Mouse (Mus musculus) midbrain, embryonic 11.5 days (tissue): ENCODE results near the gene Tubb1. TPM values are rescaled to one million over a fixed set of nuclear protein-coding genes. Genes with fewer than 3 reads are reported as not detected.

Experiments
- ATAC-seq: fragments of 200-750 bp; cut with Nextera tagmentation; 2 replicates; pipeline ENCODE4 v1.8.0; 2017; ENCODE audit warnings: moderate TSS enrichment, moderate library complexity; ENCODE audit not compliant: low FRiP score
- DNase-seq: peaks from one replicate; pipeline ENCODE4 v3.0.0; 2015; ENCODE audit warnings: low spot score; ENCODE audit errors: missing footprints
- H3K27ac ChIP-seq: fragments of 300-500 bp; sonication (generic); 2 replicates; pipeline ENCODE4 v1.5.1; 2014; ENCODE audit warnings: low read depth, low read length
- H3K27me3 ChIP-seq: fragments of 300-500 bp; sonication (generic); 2 replicates; pipeline ENCODE4 v1.6.1; 2014; ENCODE audit warnings: mild to moderate bottlenecking, low read length, moderate library complexity, mixed read lengths; ENCODE audit not compliant: control insufficient read depth, insufficient read depth
- H3K36me3 ChIP-seq: fragments of 300-500 bp; sonication (generic); 2 replicates; pipeline ENCODE4 v1.6.1; 2014; ENCODE audit warnings: mild to moderate bottlenecking, low read length, moderate library complexity, mixed read lengths; ENCODE audit not compliant: control insufficient read depth, insufficient read depth
- H3K4me1 ChIP-seq: fragments of 300-500 bp; sonication (generic); 2 replicates; pipeline ENCODE4 v1.6.1; 2014; ENCODE audit warnings: low read length; ENCODE audit not compliant: control insufficient read depth, insufficient read depth
- H3K4me2 ChIP-seq: fragments of 300-500 bp; sonication (generic); 2 replicates; pipeline ENCODE4 v1.6.1; 2014; ENCODE audit warnings: mild to moderate bottlenecking, moderate library complexity
- H3K4me3 ChIP-seq: fragments of 300-500 bp; sonication (generic); 2 replicates; pipeline ENCODE4 v1.5.1; 2014; ENCODE audit warnings: low read depth, low read length
- H3K9ac ChIP-seq: fragments of 300-500 bp; sonication (generic); 2 replicates; pipeline ENCODE4 v1.6.1; 2014; ENCODE audit warnings: low read length
- H3K9me3 ChIP-seq: fragments of 300-500 bp; sonication (generic); 2 replicates; pipeline ENCODE4 v1.6.1; 2016; ENCODE audit warnings: low read length; ENCODE audit not compliant: control insufficient read depth
- WGBS: fragments of 180-500 bp; shearing (Covaris S2); extraction: QIAGEN DNeasy Blood & Tissue Kit; methylation state at CpG from one replicate; pipeline ENCODE4 v1.1.7; 2014; 5-methylcytosine and 5-hydroxymethylcytosine counted together
- polyA plus RNA-seq: library from polyadenylated mRNA; unstranded; fragments of >200 nt; fragmentation: Nextera tagmentation; extraction: Ambion mirVana; gene quantifications from 2 replicates; pipeline ENCODE4 v1.2.1, GENCODE M21; 2014

The Tubb1 gene
- 5.3 and 6.8 TPM in 2 replicates for polyA plus RNA-seq

DNA sequence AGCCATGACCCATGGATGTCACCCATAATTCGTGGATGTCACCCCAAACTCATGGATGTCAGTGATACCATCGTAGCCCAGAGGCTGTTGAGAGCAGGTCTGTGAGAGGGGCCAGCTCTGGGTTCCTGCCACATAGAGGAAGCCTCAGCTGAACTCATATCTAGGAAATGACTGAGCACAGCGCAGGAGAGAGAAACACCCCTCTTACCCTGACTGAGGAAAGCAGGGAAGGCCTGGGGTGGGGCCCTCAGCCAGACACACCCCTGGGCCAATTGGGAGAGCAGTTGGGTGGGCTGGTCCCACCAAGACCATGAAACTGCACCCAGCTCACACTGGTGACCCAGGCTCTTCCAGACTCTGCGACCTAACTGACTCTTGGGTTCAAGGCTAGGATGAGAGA is at the start of gene Tubb1:
Gene Tubb1 (plus strand): TSS at position 343 of the 400 bp plus-strand sequence.
- ATAC-seq, result no peak; the same call in 1 of the 2 replicates

DNA sequence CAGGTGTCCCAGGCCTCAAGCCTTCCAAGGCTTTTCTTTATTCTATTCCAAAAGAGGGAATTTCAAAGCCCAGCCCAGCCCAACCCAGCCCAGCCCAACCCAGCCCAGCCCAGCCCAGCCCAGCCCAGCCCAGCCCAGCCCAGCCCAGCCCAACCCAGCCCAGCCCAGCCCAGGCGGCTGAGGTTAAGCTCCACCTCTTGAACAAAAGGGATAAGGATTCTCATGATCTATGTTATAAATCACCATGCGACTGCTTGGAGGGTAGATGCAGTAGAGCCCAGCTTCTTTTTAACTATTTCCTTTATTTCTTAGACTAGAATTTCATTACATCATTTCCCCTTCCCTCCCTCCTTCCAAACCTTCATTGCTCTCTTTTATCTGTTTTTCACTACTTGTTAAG is 40.3 kb upstream of the Tubb1 start:
- Histone ChIP-seq H3K27me3 (no peaks in the 10 kb centered on the region), H3K36me3 (no peaks in the 10 kb centered on the region), H3K9me3 (no peaks in the 10 kb centered on the region), H3K9ac (no peak overlapping the region), H3K4me2 (no peak overlapping the region), H3K27ac (no peak overlapping the region), H3K4me3 (no peak overlapping the region), H3K4me1 (no peaks in the 10 kb centered on the region)
- no peak for ATAC-seq
- 70% methylated on average over 2 of the region's 2 CpGs for WGBS
- DNase-seq, result peak; percentile 57

More for the DNA sequence above, at the start of gene Tubb1:
- no peak for DNase-seq
- Histone ChIP-seq H3K9me3 (no peaks in the 10 kb centered on the region), H3K27me3 (no peaks in the 10 kb centered on the region), H3K36me3 (no peaks in the 10 kb centered on the region), H3K9ac (no peak within 1 kb of the TSS), H3K4me1 (peaks cover 3% of the 10 kb centered on the region; the same call in 1 of the 2 replicates), H3K4me2 (no peak within 1 kb of the TSS), H3K4me3 (no peak within 1 kb of the TSS), H3K27ac (no peak within 1 kb of the TSS)
- WGBS, result 84% methylated on average over 4 of the region's 4 CpGs

DNA sequence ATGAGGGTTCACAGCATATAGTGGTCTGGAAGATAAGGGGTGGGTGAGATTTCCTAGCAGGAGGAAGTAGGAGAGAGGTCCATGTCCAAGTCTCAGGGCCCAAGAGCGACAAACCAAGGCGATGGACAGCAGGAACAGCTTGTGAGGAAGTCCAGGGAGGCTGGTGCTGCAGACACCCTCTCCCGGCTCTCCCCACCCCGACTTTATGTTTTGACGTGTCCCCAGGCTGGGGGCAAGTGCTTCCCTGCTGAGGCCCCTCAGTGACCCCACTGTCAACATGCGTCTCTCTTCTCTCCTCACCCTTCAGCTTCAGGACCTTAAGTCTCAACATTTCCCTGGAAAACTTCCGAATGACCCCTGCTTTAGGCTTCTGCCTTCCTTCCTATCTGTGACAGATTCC is 37.4 kb upstream of the Tubb1 start:
- 83% methylated on average over 7 of the region's 7 CpGs for WGBS
- no peak for ATAC-seq
- H3K27ac ChIP-seq, result no peak overlapping the region
- H3K27me3 ChIP-seq, result no peaks in the 10 kb centered on the region
- peaks cover 7% of the 10 kb centered on the region for H3K4me1 ChIP-seq
- no peak overlapping the region for H3K9ac ChIP-seq
- H3K36me3 ChIP-seq, result no peaks in the 10 kb centered on the region
- H3K4me3 ChIP-seq, result no peak overlapping the region
- H3K4me2 ChIP-seq, result no peak overlapping the region
- no peak for DNase-seq
- no peaks in the 10 kb centered on the region for H3K9me3 ChIP-seq

DNA sequence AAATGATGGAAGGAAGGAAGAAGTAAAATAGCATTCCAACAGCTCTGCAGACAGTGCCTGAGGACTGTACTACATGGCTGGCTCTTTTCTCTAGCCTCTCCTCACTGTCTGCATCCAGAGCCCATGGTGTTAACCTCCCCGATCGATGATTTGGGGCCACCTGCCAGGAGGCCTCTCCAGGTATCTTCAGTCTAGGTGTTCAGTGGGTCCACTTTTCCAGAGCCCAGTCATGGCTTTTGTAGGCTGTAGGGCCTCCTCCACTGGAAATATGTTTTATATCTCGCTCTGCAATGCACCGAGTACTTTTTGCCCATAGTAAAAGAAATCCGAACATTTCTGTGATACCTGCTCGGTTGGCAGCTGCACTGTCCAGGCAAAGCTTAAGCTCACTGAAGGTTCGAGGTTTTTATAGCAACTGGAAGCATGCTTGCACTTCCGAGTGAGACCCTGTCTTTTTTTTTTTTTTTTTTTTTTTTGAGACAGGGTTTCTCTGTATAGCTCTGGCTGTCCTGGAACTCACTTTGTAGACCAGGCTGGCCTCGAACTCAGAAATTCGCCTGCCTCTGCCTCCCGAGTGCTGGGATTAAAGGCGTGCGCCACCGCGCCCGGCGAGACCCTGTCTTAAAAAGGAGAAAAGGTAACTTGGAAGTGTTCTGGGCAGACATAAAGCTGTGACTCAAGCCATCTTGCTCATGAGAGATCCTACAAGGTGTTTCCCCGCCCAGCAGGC is 35.3 kb upstream of the Tubb1 start:
- no peak overlapping the region for H3K9ac ChIP-seq
- WGBS, result 44% methylated on average over 16 of the region's 18 CpGs
- no peak overlapping the region for H3K27ac ChIP-seq
- no peak overlapping the region; the same call in 1 of the 2 replicates for H3K4me2 ChIP-seq
- no peak for DNase-seq
- ATAC-seq, result peak; percentile 2; the same call in 1 of the 2 replicates
- H3K4me3 ChIP-seq, result peak overlapping the region; percentile 84
- peaks cover 7% of the 10 kb centered on the region for H3K4me1 ChIP-seq
- H3K9me3 ChIP-seq, result no peaks in the 10 kb centered on the region
- H3K27me3 ChIP-seq, result no peaks in the 10 kb centered on the region
- peaks cover 3% of the 10 kb centered on the region; the same call in 1 of the 2 replicates for H3K36me3 ChIP-seq

DNA sequence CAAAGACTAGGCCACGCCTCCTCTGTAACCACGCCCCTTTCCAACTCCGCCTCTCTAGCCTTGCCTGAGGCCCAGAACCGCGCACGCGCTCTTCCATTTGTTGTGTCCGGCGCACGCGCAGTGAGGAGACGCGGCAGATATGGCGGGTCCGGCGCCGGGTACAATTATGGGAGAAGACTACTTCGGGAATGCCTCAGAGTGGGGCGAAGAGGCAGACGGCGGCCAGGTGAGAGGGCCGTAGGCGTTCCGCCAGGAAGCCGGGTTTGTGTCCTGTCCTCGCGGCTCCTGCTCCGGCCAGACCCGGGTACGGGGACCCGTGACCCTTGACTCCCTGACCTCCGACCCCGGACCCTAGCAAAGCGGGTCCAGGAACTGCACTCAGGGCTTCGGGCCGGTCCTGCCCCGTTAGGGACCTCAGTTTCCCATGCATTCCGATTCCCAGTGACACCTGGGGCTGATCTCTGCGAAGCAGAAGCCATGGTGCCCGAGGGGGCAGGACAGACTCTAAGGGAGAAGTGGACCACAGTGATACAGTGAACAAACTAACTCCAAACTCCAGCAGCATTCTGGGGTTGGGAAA is 34.7 kb upstream of the Tubb1 start, which contains the start of gene Nelfcd:
Gene Nelfcd (plus strand): TSS at position 74 of the 580 bp plus-strand sequence.
- Histone ChIP-seq H3K4me2 (peak within 1 kb of the TSS; percentile 85), H3K27me3 (no peaks in the 10 kb centered on the region), H3K27ac (no peak within 1 kb of the TSS), H3K4me3 (peak within 1 kb of the TSS; percentile 84), H3K9ac (peak within 1 kb of the TSS; percentile 82), H3K4me1 (peaks cover 7% of the 10 kb centered on the region), H3K36me3 (peaks cover 4% of the 10 kb centered on the region; the same call in 1 of the 2 replicates), H3K9me3 (no peaks in the 10 kb centered on the region)
- ATAC-seq (peak; percentile 95), DNase-seq (peak; percentile 100)
- WGBS, result under 1% methylated on average over 40 of the region's 40 CpGs

DNA sequence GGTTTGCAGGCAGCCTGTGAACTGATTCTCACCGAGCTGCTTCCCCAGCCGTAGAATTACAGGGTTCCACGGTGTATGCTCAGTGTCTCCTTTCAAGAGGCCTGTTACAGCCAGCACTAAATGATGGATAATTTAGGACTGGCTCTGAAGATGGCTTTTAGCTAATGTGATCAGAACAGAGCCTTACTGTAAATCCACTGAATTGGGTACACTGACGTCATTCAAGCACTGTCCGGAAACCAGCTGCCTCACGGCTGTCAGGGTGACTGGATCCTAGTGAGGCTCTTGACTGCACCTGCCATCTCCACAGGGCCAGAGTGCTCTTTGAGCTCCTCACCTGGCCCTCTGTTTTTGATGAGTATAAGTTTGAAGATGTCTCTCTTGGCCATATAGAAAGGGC is 29.4 kb upstream of the Tubb1 start:
- no peak overlapping the region for H3K27ac ChIP-seq
- ATAC-seq (no peak), DNase-seq (no peak)
- no peak overlapping the region for H3K4me3 ChIP-seq
- H3K27me3 ChIP-seq, result no peaks in the 10 kb centered on the region
- H3K9ac ChIP-seq, result no peak overlapping the region
- H3K4me1 ChIP-seq, result peaks cover 7% of the 10 kb centered on the region
- H3K9me3 ChIP-seq, result no peaks in the 10 kb centered on the region
- H3K4me2 ChIP-seq, result no peak overlapping the region
- WGBS, result 90% methylated on average over 6 of the region's 6 CpGs
- H3K36me3 ChIP-seq, result peaks cover 33% of the 10 kb centered on the region

DNA sequence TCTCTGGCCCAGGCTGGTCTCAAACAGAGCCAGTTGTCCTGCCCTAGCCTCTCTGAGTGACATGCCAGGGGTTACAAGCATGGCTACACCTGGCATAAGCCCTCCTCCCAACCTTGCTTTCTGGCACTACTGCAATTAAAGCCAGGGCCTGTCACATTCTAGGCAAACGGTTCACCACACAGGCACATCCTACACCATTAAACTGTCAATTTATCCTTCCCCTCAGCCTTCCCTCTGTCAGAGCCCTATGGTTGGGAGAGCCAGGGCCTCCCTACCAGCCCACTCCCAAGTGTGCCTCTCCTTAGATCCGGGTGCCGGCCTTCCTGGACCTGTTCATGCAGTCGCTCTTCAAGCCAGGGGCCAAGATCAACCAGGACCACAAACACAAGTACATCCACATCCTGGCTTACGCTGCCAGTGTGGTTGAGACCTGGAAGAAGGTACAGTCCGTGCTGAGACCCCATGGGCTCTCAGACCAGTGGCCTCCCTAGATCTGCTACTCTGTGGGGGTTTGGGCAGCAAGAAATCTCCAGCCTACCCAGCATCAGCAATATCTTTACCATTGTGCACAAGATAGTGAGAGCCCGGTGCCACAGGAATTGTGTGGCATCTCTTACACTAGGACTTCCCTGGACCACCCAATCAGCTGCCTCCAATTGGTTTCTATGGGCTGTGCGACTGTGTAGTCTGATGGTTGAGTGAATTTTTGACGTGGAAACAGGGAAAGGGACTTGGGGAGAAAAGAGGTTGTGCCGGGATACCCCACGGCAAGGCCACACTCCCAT is 26.0 kb upstream of the Tubb1 start:
- Histone ChIP-seq H3K4me1 (no peaks in the 10 kb centered on the region), H3K36me3 (peaks cover 53% of the 10 kb centered on the region), H3K4me2 (no peak overlapping the region), H3K27ac (no peak overlapping the region), H3K27me3 (no peaks in the 10 kb centered on the region), H3K9me3 (no peaks in the 10 kb centered on the region), H3K9ac (no peak overlapping the region), H3K4me3 (no peak overlapping the region)
- ATAC-seq (no peak), DNase-seq (peak; percentile 78)
- 93% methylated on average over 11 of the region's 11 CpGs for WGBS

DNA sequence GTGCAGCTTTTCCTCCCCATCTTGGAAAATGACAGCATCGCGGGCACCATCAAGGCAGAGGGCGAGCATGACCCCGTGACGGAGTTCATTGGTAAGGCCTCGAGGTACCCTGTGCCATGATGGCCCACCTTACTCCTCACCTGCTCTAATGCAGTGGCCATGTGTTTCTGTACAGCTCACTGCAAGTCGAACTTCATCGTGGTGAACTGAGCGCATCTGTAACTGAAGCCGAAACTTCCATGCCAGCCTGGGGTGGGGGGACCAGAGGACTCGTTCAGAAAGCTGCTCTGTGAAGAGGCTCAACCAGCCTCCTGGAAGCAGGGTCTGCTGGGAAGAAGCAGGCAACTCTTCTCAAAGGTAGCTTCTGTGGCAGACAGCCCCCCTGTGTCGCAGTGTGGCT is 23.6 kb upstream of the Tubb1 start:
- no peaks in the 10 kb centered on the region for H3K9me3 ChIP-seq
- ATAC-seq, result no peak
- DNase-seq, result peak; percentile 64
- H3K9ac ChIP-seq, result no peak overlapping the region
- H3K27ac ChIP-seq, result no peak overlapping the region
- H3K4me1 ChIP-seq, result no peaks in the 10 kb centered on the region
- no peak overlapping the region for H3K4me2 ChIP-seq
- peaks cover 46% of the 10 kb centered on the region for H3K36me3 ChIP-seq
- H3K27me3 ChIP-seq, result no peaks in the 10 kb centered on the region
- 93% methylated on average over 12 of the region's 12 CpGs for WGBS
- no peak overlapping the region for H3K4me3 ChIP-seq
